Mouse (Mus musculus) thymus, adult 18-20 months (tissue): Measurements from ENCODE around the gene Gm4907.
"Not testable (repeated sequence)": the region's sequence is repeated elsewhere in the genome, so short reads cannot be mapped to it uniquely, and the experiment has no call there.

Experiments
- DNase-seq, 2 experiments: peaks; one replicate each; pipeline ENCODE4 v3.0.0; 2022; ENCODE audit warnings: mixed read lengths in 2 of 2

The Gm4907 gene

GRCm38 (mm10) chrX:23882253-23882652 lies at the start of gene Gm4907:
Gm4907 (plus strand) TSS chrX:23882553.
- not testable (repeated sequence) for DNase-seq

DNA sequence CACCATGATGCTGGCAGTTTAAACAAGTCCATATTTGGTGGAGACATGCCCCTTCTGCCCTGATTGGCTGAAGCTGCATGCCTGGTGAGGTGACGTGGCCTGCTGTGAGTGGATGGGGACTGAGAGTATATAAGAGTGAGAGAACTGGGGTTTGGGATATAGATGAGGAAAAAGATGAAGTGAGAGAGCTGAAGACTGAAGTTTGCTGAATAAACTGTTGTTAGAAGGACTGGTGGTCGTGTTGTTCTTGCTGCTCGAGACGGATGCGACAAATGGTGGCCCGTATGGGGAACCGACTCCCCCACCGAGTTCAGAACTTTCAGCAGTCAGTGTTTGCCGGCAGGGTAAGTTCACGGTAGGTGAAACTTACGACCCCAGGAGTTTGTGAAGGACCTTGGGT lies 48.6 kb upstream of the Gm4907 start:
- not testable (repeated sequence) for DNase-seq

DNA sequence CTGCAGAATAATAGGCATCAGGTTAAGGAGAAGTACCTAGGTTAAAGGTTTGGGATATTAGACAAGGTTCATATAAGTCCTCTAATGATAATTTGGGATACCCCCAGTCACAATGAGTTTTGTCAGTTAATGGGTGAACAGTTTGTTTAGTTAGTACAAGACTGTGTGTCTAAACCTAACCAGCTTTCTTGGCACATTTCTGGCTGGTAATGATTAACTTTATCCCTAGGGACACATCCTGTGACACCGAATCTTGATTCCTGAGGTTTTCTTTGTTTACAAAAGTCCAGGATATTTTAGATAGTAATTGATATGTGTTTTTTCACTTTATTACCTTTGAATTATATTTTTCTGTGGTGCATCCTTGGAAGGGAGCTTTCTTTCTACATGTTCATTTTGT lies 41.4 kb upstream of the Gm4907 start:
- no peak for DNase-seq

- DNase-seq, result no peak
These were observed 71.8 kb downstream of the Gm4907 start for GRCm38 (mm10) chrX:23954161-23954560.
